Mouse (Mus musculus): ENCODE results near the gene Lin7a.

- TF ChIP-seq POLR2A (IDR thresholded peaks at IDR 0.05; ENCODE audit: low read depth, low read length) (no peak), CTCF (conservative IDR thresholded peaks at IDR 0.05 in 1 of 2, IDR thresholded peaks at IDR 0.05 in 1 of 2; ENCODE audit: low read depth in 2 of 2, low read length in 2 of 2) (no peak), BHLHE40 (IDR thresholded peaks at IDR 0.05; ENCODE audit: low read depth, low read length) (no peak), EP300 (IDR thresholded peaks at IDR 0.05; ENCODE audit: low read length) (no peak), RCOR1 (conservative IDR thresholded peaks at IDR 0.05; ENCODE audit: low read depth, low read length) (no peak), USF1 (IDR thresholded peaks at IDR 0.05; ENCODE audit: low read depth, low read length) (no peak), MEF2A (IDR thresholded peaks at IDR 0.05; ENCODE audit: borderline replicate concordance, low read depth, low read length) (no peak), POLR2AphosphoS2 (IDR thresholded peaks at IDR 0.05; ENCODE audit: low read depth, low read length) (no peak), CHD2 (IDR thresholded peaks at IDR 0.05; ENCODE audit: low read length) (no peak), E2F4 (IDR thresholded peaks at IDR 0.05; ENCODE audit: insufficient replicate concordance, low read depth, low read length) (no peak), RAD21 (IDR thresholded peaks at IDR 0.05; ENCODE audit: low read depth, low read length) (no peak)
These were observed 22.4 kb upstream of the Lin7a start for GRCm38 (mm10) chr10:107249056-107249455.
